Mouse (Mus musculus) lung, embryonic 16.5 days (tissue): ENCODE data around the gene Slc38a2. TPM values are rescaled to one million over a fixed set of nuclear protein-coding genes. Genes with fewer than 3 reads are reported as not detected.

Source experiments
- ATAC-seq: fragments of 200-750 bp; cut with Nextera tagmentation; 2 replicates; pipeline ENCODE4 v1.8.0; 2017; ENCODE audit warnings: low read depth, mild to moderate bottlenecking, moderate library complexity
- H3K27ac ChIP-seq: fragments of 300-500 bp; sonication (generic); 2 replicates; pipeline ENCODE4 v1.5.1; 2014; ENCODE audit warnings: mild to moderate bottlenecking, control low read depth, low read length
- H3K27me3 ChIP-seq: fragments of 300-500 bp; sonication (generic); 2 replicates; pipeline ENCODE4 v1.6.1; 2014; ENCODE audit warnings: low read depth, low read length, mixed read lengths; ENCODE audit not compliant: control insufficient read depth, insufficient read depth
- H3K36me3 ChIP-seq: fragments of 300-500 bp; sonication (generic); 2 replicates; pipeline ENCODE4 v1.6.1; 2014; ENCODE audit warnings: low read length; ENCODE audit not compliant: control insufficient read depth, insufficient read depth
- H3K4me1 ChIP-seq: fragments of 300-500 bp; sonication (generic); replicated peaks from 2 replicates; pipeline ENCODE4 v1.6.1; 2014; ENCODE audit warnings: low read length, mixed read lengths; ENCODE audit not compliant: control insufficient read depth, insufficient read depth
- H3K4me2 ChIP-seq: fragments of 300-500 bp; sonication (generic); 2 replicates; pipeline ENCODE4 v1.6.1; 2014; ENCODE audit warnings: low read depth, low read length, control low read depth
- H3K4me3 ChIP-seq: fragments of 300-500 bp; sonication (generic); 2 replicates; pipeline ENCODE4 v1.5.1; 2014; ENCODE audit warnings: mild to moderate bottlenecking, low read length, control low read depth
- H3K9ac ChIP-seq: fragments of 300-500 bp; sonication (generic); 2 replicates; pipeline ENCODE4 v1.6.1; 2014; ENCODE audit warnings: low read length, control low read depth
- H3K9me3 ChIP-seq: fragments of 300-500 bp; sonication (generic); 2 replicates; pipeline ENCODE4 v1.6.1; 2016; ENCODE audit warnings: low read length; ENCODE audit not compliant: control insufficient read depth
- WGBS: fragments of 180-500 bp; shearing (Covaris S2); extraction: QIAGEN DNeasy Blood & Tissue Kit; methylation state at CpG from one replicate; pipeline ENCODE4 v1.1.7; 2014; 5-methylcytosine and 5-hydroxymethylcytosine counted together
- polyA plus RNA-seq: library from polyadenylated mRNA; unstranded; fragments of >200 nt; fragmentation: Nextera tagmentation; extraction: Ambion mirVana; gene quantifications from 2 replicates; pipeline ENCODE4 v1.2.1, GENCODE M21; 2015

Slc38a2 gene
- polyA plus RNA-seq, 1 experiment from 2014 or later: 155 TPM

DNA sequence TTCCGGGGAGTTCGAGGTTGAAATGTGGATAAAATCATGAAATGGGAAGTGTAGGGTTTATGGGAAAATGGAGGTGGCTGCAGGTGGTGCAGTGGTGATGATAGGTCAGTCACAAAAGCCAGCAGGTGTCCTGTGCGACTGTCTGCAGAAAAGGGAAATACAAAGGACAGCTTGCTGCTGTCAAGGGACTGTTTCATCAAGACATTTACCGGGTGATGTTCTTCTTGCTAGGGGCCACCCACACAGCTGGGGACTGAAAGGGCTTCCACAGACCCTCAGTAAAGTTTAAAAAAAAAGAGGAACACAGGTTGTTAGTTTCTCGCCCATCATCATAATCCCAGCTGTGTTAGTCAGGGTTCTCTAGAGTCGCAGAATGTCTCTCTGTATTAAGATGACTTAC lies 14.3 kb downstream of the Slc38a2 start:
- ATAC-seq: no peak
- no peak overlapping the region for H3K4me3 ChIP-seq
- no peak overlapping the region for H3K4me2 ChIP-seq

DNA sequence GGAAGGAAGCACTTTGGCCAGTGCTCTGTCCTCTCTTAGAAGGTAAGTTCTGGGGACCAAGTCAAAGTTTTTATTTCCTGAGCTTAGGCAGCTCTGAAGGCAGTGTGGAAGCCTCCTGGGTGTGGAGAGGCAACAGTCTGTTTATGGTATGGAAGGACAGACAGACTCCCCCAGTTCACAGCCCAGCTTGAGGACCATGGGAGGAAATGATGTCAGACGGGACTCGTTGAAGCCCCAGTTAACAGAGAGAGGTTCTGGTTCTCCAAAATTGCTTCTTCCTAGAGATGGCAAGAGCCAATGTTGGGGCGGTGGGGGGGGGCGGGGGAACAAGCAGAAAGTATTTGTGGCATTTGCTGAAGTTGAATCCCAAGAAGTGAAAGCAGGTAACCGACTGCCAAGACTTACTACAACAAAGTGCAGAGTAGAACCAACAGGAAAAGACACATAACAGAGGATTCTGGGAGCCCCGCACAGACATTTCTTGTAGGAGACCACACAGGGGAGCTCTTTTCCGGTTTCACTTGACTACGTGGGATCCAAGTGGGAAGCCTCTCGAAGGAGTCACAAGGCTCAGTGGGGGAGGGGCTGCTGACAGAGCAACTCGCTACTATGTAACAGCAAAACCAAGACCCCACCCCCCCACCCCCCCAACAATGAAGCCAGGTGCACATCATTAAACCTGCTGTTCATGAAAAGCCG lies 15.2 kb downstream of the Slc38a2 start:
- no peaks in the 10 kb centered on the region for H3K9me3 ChIP-seq
- peak; percentile 43; the same call in 1 of the 2 replicates for ATAC-seq
- WGBS: 26% methylated on average over 11 of the region's 11 CpGs
- no peak overlapping the region; the same call in 1 of the 2 replicates for H3K27ac ChIP-seq
- no peaks in the 10 kb centered on the region; the same call in 1 of the 2 replicates for H3K4me1 ChIP-seq
- peak overlapping the region; percentile 5; the same call in 1 of the 2 replicates for H3K4me3 ChIP-seq
- peak overlapping the region; percentile 31 for H3K4me2 ChIP-seq
- H3K36me3 ChIP-seq: peaks cover 21% of the 10 kb centered on the region
- no peak overlapping the region for H3K9ac ChIP-seq
- no peaks in the 10 kb centered on the region for H3K27me3 ChIP-seq

More for the DNA sequence above, 14.3 kb downstream of the Slc38a2 start:
- H3K27me3 ChIP-seq: no peaks in the 10 kb centered on the region
- H3K36me3 ChIP-seq: peaks cover 26% of the 10 kb centered on the region
- H3K4me1 ChIP-seq: no peaks in the 10 kb centered on the region; the same call in 1 of the 2 replicates
- H3K9ac ChIP-seq: no peak overlapping the region
- 59% methylated on average over 6 of the region's 6 CpGs for WGBS
- no peaks in the 10 kb centered on the region for H3K9me3 ChIP-seq
- no peak overlapping the region for H3K27ac ChIP-seq

DNA sequence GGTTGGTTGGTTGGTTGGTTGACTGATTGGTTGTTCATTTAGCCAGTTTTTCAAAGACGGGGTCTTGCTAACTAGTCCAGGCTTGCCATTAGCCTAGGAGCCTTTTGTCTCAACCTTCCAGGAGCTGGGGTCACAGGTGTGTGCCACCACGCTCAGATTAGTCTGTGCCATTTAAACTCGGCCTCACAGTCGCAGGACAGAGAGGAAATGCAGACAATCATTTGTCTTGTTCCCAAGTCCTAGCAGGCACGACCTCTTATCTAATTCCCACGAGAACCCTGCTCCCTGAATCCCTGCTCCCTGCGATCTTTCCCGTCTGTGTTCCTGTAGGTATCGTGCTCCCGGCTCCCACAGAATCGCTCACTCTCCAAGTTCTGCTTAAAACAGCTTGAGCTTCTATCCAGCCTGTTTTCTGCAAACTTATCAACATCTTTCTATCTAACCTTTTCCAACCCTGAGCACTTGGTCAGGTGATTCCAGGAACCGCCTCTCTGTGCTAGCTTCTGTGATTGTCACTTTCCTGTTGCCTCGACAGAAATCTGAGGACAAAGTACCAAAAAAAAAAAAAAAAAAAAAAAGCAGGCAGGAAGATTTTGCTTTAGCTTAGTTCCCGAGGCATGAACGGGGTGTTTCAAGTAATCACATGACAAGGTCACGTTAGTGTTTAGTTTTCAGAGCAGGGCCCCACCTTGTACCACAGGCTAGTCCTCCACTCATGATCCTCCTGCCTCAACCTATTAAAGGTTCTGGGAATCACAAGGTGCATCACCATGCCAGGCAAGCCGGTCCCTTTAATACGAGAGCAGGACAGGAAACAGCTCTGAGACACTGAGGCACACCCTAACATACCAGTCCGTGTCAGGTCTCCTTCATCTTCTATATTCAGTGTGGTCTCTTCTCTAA lies 20.4 kb downstream of the Slc38a2 start:
- Histone ChIP-seq H3K27me3 (no peaks in the 10 kb centered on the region), H3K9me3 (no peaks in the 10 kb centered on the region), H3K4me3 (no peak overlapping the region), H3K27ac (no peak overlapping the region), H3K4me2 (no peak overlapping the region), H3K36me3 (no peaks in the 10 kb centered on the region), H3K9ac (no peak overlapping the region), H3K4me1 (peaks cover 5% of the 10 kb centered on the region; the same call in 1 of the 2 replicates)
- WGBS: 42% methylated on average over 19 of the region's 19 CpGs
- ATAC-seq: no peak

DNA sequence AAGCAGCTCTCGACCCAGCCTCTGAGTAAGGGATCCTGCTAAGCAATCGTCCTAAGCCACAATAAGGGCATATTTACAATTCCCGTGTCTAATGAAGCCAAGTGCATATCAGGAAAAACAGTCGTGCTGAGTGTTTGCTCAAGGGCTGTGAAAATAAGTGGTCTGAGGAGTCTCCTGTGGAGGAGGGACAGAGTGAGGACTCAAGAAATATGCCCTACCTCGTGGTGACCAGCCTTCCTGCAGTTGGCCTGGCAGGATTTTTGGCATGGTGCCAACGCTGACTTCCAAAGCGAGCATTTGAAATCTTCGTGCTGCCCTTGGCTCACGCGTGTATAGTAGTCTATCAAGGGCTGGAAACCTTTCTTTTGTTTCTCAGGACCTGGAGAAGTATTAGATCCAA lies 23.0 kb downstream of the Slc38a2 start:
- Histone ChIP-seq H3K4me2 (peak overlapping the region; percentile 37), H3K9ac (peak overlapping the region; percentile 2; the same call in 1 of the 2 replicates), H3K9me3 (no peaks in the 10 kb centered on the region), H3K4me3 (no peak overlapping the region), H3K4me1 (peaks cover 5% of the 10 kb centered on the region; the same call in 1 of the 2 replicates), H3K36me3 (no peaks in the 10 kb centered on the region), H3K27ac (peak overlapping the region; percentile 78), H3K27me3 (no peaks in the 10 kb centered on the region)
- WGBS: 17% methylated on average over 10 of the region's 10 CpGs
- peak; percentile 91 for ATAC-seq

DNA sequence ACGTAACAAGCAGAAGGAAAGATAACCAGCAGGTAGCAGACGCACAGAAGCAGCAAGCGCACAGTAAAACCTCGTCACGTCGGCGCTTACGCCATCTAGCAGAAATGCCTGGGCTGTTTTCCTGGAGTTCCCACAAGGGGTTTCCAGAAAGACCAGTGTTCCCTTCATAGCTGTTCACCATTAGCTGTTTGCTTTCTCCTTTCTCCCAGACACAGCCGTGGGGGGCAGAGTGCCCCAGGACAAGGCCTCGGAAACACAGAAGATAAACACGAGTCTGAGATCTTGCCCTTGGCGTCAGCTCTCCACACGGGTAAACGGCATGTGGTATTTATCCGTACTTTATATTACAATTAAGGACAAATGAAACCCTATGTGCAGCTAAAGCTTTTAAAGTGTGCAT lies 23.8 kb downstream of the Slc38a2 start:
- Histone ChIP-seq H3K9ac (no peak overlapping the region), H3K36me3 (no peaks in the 10 kb centered on the region), H3K9me3 (no peaks in the 10 kb centered on the region), H3K4me1 (peaks cover 5% of the 10 kb centered on the region; the same call in 1 of the 2 replicates), H3K4me2 (peak overlapping the region; percentile 39), H3K27ac (peak overlapping the region; percentile 78), H3K27me3 (no peaks in the 10 kb centered on the region), H3K4me3 (no peak overlapping the region)
- no peak for ATAC-seq
- WGBS: 58% methylated on average over 15 of the region's 15 CpGs

DNA sequence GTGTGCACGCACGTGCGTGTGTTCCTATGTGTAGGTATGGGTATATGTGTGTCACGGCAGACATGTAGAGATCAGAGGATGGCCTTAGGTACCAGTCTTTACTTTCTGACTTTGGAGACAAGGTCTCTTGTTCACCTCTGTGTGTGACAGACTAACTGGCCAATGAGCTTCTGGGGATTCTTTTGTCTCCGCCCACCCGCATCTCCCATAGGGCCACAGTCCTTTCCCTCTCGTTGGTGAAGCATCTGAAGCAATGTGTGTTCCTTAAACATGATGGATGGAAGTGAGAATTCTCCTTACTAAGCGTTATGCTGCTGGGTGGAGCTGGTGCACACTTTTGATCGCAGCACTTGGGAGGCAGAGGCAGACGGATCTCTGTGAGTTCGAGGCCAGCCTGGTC lies 24.5 kb downstream of the Slc38a2 start:
- Histone ChIP-seq H3K9ac (no peak overlapping the region), H3K4me2 (no peak overlapping the region), H3K9me3 (no peaks in the 10 kb centered on the region), H3K4me1 (peaks cover 5% of the 10 kb centered on the region; the same call in 1 of the 2 replicates), H3K27me3 (no peaks in the 10 kb centered on the region), H3K4me3 (no peak overlapping the region), H3K36me3 (no peaks in the 10 kb centered on the region), H3K27ac (no peak overlapping the region)
- 80% methylated on average over 11 of the region's 11 CpGs for WGBS
- no peak for ATAC-seq

DNA sequence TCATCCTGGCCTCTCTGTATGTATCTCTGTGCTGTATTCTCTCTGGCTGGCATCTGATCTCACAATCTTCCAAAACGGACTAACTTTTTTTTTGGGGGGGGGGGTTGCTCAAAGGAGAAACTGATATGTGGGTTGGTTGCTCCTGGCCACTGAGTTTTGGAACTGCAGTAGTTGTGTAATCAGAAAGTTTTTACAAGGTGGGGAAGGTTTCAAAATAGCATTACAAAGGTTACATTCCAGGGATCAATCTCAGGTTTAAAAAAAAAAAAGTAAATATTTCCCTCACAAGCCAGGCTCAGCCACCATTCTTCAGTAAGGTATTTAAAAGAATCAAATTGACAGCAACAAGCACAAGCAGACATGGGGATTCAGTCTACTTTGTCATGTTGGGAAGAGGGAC lies 25.4 kb downstream of the Slc38a2 start:
- ATAC-seq: no peak
- Histone ChIP-seq H3K4me2 (no peak overlapping the region), H3K27ac (peak overlapping the region; percentile 38), H3K36me3 (no peaks in the 10 kb centered on the region), H3K4me1 (peaks cover 5% of the 10 kb centered on the region; the same call in 1 of the 2 replicates), H3K27me3 (no peaks in the 10 kb centered on the region), H3K4me3 (no peak overlapping the region), H3K9me3 (no peaks in the 10 kb centered on the region), H3K9ac (no peak overlapping the region)
- 54% methylated on average over 1 of the region's 1 CpGs for WGBS

DNA sequence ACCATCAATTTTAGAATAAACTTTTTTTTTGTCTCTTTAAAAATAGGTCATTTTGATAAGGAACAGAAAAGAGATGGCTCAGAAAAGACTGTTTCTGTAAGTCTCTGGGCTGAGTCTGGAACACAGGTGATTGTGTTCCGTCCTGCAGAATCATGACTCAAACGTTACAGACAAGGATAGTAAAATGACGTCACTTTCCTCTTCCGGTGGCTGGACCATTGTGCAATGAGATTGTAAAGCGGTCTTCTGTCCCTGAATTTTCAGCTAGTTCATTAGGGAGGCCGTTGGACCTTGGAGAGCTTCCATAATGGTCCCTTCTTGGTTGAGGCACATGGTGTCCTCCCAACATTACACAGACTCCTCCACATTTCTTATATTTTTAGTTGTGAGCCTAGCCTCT lies 29.8 kb downstream of the Slc38a2 start:
- WGBS: 74% methylated on average over 6 of the region's 6 CpGs

DNA sequence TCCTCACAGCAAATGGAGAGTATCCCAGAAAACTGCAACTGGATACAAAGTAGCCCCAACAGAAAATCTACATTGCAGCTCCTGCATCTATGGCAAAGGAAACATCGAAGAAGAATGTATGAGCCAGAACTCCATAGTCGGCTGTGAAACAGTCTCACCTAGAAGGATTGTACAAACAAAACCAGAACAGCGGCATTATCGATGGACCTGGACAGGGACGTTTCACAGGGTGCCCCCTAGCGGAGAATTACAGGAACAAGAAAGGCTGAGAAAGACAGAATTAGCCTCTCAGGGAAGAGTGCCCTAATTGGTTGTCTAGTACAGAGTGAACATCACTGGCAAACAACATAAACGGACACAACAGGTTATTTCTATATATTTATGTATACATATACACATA lies 32.9 kb downstream of the Slc38a2 start:
- Histone ChIP-seq H3K36me3 (no peaks in the 10 kb centered on the region), H3K9me3 (no peaks in the 10 kb centered on the region), H3K9ac (peak overlapping the region; percentile 45), H3K4me3 (peak overlapping the region; percentile 35), H3K4me2 (peak overlapping the region; percentile 72), H3K27ac (no peak overlapping the region), H3K27me3 (no peaks in the 10 kb centered on the region), H3K4me1 (peaks cover 5% of the 10 kb centered on the region; the same call in 1 of the 2 replicates)
- 4% methylated on average over 7 of the region's 7 CpGs for WGBS
- peak; percentile 62; the same call in 1 of the 2 replicates for ATAC-seq

More for the DNA sequence above, 29.8 kb downstream of the Slc38a2 start:
- no peaks in the 10 kb centered on the region for H3K27me3 ChIP-seq
- H3K27ac ChIP-seq: no peak overlapping the region
- H3K9ac ChIP-seq: no peak overlapping the region
- no peak overlapping the region for H3K4me3 ChIP-seq
- H3K36me3 ChIP-seq: no peaks in the 10 kb centered on the region
- no peak for ATAC-seq
- H3K4me2 ChIP-seq: no peak overlapping the region
- H3K9me3 ChIP-seq: no peaks in the 10 kb centered on the region
- H3K4me1 ChIP-seq: peaks cover 5% of the 10 kb centered on the region; the same call in 1 of the 2 replicates
